Mouse (Mus musculus) R1 (cell line): ENCODE data around the gene 4933411K16Rik.
A peak's percentile ranks its signal among the peaks of the same experiment; 100 is the strongest.

Experiments used
- DNase-seq: peaks from one replicate; pipeline ENCODE4 v3.0.0-alpha.2; 2018; ENCODE audit warnings: low read depth, low spot score

The 4933411K16Rik gene

DNA sequence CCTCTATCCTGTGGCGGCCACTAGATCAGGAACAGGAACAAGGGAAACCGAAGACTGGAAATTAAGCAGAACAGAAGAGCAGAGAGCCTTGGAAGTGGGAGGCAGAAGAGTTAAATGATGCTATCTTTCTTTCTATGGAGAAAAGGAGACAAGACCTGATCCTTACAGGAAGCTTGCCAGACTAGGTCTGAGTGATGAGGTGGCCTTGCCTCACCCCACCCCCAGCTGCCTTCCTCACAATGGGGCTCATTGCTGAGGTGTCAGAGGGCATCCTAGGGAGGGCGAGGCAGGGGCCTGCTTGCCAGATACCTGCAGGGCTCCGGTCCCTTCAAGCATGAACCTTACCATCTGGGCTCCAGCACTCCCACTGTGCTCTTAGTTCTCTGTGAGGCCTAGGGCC lies at the start of gene 4933411K16Rik:
4933411K16Rik (plus strand) TSS at position 301 of the 400 bp plus-strand sequence.
- DNase-seq, result no peak

DNA sequence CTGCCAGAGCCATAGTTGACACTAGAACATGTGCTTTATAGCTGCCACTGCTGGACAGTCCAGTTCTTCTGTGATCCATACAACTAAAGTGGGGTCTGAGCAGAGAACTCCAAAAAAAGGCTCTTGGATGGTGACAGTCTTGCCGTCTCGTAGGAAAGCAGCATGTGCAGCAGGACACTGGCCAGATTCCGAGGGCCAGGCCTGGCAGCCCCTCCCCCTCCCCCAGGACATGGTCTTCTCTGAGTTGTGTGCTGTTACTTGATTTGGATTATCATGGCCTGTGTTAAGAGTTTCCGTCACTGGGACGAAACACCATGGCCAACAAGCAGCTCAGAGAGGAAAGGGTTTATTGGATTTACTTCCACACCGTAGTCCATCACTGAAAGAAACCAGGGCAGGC lies 47.8 kb upstream of the 4933411K16Rik start:
- no peak for DNase-seq

DNA sequence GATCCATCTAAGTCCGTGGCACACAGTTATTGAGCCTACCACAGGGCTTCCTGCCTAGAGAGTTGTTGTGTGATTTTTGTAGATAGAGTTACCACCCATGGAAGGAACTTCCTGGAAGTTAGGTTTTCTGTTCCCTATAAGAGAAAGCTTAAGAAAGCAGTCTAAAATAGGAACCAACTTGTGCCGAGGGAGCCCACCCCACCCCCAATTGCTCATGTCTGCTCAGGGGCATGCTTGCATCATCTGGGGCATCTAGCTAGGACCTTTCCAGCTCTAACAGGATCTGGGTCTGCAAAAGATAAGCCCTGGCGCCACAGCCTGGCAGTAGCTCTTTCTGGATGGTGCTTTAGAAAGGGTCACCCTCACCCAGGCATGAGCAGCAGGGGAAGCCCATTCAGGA lies 46.4 kb upstream of the 4933411K16Rik start:
- DNase-seq, result no peak

DNA sequence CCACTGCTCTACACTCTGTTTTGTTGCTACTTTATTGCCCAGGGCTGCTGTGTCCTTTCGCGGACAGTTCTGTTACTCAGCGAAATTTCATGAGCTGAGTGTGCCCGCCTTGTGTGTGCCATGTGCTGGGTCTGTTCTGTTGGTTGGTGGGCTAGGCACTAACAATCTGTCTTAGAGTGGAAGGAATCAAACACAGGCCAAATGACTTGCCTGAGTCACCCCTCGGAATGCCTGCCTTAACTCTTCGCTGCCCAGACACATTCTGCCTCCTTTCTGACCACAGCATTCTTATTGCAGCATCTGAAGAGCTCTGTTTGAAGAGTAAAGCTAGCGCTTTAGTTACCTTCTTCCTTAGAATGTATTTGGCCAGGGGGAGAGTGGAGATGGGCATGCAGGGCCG lies 45.5 kb upstream of the 4933411K16Rik start:
- no peak for DNase-seq

DNA sequence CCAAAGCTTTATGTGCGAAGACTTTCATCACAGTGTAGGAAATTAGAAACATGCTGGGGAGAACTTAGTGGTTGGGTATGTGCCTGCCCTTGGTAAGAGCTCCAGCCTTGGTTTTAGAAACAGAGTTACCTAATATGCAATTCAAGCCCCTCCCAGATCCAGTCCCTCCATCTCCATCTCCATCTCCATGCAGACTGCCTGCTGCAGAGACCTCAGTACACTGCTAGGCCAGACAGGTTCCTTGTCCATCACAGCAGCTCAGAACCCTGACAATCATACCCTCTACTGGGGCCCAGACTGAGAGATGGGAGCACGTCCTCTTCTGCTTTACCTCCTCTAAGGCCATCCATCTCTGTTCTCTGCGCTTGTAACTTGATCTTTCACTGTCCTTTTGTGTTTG lies 43.5 kb upstream of the 4933411K16Rik start:
- no peak for DNase-seq

DNA sequence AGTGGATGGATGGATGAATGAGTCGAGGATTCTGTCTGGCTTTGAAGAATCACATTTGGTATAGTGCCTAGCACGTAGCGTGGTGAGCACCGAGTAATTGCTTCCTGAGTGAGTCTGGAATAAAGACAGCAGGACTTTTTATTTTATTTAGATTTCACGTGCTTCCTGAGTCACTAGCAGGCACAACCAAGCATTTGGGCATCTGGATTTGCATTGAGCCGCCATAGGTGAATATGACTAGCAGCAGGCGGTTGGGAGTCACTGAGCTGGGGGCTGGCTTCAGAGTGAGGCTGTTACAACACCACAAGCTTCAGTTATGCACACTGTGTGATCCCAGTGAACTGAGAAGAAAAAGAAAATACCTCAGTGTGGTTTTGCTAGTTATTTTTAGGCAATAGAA lies 43.0 kb upstream of the 4933411K16Rik start:
- DNase-seq, result no peak

DNA sequence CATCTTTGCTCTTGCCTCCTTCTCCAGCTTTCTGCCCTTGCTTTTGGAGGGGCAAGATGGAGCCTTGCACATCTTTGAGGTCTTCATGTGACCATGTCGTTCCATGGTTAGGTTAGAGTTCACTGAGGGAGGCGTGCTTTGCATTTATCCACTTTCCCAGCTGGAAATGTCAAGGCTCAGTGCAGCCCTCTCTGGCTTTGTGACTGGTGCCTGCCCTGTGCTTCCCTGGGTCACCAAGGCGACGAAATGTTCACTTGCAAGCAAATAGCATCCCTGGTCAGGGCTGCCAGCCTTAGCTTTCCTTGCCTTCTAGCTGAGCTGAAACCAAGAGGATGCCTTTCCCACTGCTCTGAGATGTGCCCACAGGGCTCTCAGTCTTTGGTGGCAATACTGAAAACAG lies 41.6 kb upstream of the 4933411K16Rik start:
- DNase-seq, result no peak

DNA sequence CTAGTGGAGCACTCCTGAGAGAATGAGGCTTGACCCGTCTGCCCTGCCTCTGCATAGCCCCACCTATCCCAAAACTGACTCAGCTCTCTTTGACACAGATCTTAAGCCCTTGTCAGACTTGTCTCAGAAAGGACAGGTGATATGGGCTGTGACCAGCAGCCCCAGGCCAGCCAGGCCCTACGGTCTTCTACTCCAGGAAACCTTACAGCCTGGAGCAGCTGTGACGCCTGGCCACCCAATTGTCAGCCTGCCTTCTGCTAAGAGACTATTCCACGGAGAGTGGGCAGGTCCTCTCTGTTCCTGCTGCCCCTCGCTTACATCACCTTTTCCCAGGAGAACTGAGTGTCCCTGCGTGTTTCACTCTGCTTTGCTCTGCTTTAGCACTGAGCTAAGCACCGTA lies 40.9 kb upstream of the 4933411K16Rik start:
- DNase-seq, result no peak

DNA sequence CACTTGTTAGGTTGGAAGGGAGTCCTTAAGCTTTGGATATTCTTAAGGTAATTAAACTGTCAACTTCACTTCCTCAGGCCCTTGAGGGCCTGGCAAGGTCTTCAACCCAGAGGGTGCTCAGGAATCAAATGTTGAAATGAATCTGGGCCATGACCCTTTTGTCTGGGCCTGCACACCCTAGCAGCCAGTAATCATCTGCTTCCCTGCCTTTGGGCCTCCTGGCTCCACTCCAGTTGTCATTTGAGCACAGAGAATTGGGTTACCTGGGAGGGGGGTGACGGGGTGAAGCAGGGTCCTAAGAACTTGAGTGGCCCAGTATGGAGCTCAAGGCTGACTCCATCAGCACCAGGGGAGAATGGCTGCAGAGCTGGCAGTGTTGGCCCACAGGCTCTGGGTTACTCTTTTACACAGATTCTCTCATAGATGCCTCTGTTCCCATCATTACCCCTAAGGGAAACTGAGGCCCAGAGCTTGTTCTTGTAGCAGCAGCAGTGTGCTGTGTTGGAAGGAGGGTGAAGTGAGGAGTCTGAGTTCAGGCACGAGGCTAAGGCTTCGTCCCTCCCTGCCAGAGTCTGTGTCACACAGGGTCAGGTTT lies 37.7 kb upstream of the 4933411K16Rik start:
- DNase-seq, result no peak

DNA sequence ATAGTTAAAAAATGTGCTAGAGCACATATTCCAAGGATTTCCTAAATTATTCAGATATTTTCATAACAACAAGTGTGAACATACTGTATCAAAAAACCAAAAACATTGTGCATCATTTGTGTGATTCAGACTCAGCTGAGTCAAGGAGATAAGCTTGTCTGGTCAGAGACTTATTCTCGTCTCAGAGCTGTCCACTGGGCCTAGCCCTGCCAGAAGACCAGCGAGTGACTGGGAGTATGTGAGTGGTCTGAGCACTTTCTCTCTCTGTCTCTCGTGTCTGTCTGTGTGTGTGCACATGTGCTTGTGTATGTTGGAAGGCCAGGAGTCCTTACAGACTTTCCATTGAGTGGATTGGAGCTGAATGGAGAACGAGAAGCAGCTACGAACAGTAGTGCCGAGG lies 37.0 kb upstream of the 4933411K16Rik start:
- DNase-seq, result no peak

DNA sequence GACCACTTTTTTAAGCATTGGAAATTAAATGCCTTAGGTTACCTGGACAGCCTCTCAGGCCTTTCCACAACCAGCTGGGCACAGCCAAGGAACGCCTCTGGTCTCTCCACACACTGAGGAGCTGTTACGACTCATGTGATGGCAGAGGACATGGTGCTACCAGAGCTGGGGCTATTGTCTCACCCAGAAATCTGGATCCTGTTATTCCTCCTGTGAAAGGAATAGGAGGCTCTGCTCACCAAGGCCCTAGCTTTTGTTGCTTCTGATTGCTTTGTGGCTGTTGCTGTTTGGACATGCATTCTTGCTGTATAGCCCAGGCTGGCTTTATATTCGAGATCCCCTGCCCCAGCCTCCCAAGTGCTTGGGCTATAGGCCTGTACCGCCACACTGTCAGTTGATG lies 35.8 kb upstream of the 4933411K16Rik start:
- no peak for DNase-seq

DNA sequence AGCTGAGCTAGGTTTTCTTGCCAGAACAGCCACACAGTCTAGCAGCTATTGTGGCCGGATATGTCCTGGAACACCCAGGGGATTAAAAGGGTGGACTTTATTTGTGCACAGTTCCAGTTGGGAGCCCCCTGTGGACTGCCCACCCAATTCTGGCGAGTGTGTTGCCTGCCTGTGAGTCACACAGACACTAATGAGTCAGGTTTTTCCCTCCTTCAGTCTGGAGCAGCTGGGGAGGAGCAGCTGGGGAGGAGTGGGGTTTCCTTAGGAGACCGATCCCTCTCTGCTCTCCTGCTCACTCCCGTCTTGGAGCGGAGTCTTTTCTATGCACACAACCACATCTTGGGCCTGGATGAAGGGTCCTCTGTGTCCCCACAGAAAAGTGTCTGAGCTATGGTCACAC lies 35.2 kb upstream of the 4933411K16Rik start:
- no peak for DNase-seq

DNA sequence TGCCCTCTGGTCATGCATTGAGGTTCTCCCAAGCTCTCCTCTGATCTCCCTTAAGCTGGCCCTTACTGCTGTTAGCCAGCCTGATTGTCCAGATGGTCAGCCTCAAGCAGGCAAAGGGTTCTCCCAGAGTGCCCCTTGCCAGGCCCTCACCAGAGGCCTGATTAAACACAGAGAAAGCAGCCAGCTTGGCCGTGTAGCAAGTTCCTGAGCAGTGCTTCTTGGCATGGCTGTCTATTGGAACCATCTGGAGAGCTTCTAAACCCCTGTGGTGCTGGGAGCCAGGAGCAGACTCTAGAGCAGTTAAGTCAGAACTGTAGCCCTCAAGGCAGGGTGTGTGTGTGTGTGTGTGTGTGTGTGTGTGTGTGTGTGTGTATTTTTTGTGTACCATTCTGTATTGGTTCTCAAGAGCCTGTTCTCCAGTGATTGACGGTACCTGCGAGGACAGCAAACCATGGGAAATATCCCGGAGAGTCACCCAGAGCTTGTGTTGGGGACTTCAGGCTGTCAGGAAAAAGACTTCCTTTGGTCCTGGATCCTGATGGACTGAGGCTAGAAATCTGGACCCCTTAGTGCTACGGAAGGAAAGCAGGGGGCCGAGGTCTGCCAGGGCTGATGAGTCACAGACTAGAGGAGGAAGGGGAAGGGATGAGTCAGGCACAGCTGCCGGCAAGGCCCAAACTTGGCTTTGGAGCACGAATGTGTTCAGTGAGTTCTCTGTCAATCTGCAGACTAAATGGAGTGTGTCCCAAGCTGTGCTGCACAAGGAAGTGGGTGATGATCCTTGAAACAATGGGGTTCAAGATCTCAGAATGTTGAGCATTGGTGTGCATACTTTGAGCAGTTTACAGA lies 34.4 kb upstream of the 4933411K16Rik start:
- DNase-seq, result no peak

DNA sequence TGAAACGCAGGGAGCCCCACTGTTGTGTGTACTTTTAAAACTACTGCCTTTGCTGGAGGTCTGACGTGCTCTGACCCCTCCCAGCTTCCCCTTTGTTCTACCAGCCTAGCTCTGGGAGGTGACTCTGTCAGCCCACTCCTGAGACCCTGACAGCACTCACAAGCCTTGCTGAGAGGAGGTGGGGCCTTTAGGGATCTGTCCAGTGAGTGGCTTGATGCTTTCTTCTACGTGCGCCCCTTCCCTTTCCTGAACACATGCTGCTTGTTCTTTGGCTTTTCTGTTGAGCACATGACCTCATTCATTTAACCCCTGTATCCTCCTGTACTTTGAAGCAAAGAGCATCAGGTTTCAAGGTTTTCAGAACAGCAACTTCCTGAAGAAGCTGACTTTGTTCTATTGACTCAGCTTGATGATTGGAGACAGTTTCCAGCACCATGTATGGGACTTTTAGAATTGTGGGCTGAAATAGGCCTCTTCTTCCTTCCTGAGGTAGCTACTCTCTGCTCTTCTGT lies 33.0 kb upstream of the 4933411K16Rik start:
- DNase-seq, result peak; percentile 45

DNA sequence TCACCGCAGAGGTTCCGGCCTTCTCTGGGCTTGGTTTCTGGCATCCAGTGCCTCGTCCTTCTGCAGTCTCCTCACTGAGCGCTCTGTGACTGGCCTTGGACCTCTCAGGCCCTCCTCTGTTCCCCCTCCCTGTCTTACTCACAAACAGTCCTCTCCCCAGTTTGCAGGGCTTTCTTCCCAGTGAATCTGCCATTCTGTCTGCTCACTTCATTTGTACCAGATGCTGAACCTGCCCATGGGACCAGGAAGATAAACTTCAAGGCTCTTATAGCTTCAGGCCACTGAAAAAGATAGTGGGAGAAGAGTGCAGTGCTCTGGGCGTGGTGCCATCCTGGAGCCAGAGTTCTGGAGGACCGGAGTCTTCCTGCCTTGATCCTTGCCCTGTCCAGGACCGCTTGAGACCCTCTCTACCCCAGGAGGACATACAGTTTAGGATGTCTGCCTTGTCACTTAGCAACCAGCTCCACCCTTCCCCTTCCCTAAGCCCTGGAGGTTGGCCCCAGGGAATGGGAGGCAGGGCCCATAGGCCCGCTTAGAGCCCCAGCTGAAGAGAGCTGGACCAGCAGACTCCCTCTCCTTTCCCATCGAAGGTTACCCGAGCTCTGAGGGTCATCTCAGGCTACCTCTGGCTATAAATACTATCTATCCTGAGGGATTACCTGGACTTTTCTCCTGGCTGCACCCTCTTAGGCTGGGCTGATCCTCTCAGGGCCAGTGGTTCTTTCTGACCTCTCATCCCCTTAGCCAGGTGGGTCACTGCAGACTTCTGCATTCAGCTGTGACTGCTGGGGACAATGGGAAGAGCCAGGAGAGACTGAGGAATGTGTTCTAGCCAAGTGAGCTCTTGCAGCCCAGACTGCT lies 30.1 kb upstream of the 4933411K16Rik start:
- no peak for DNase-seq

DNA sequence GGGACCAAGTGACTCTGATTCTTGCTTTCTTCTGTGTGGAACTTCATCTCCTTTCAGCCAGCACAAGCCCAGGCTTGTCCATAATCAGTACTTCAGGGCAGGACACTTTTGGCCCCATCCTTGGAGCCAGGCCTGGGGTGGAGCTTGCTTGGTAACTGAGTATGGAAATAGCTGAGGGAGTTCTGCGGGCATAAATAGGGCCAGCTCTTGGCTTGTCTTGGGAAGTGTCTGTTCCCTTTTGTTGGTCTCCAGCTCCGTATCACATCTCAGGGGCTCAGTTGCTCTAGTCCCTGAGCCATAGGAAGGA lies 29.6 kb upstream of the 4933411K16Rik start:
- DNase-seq, result peak; percentile 54

DNA sequence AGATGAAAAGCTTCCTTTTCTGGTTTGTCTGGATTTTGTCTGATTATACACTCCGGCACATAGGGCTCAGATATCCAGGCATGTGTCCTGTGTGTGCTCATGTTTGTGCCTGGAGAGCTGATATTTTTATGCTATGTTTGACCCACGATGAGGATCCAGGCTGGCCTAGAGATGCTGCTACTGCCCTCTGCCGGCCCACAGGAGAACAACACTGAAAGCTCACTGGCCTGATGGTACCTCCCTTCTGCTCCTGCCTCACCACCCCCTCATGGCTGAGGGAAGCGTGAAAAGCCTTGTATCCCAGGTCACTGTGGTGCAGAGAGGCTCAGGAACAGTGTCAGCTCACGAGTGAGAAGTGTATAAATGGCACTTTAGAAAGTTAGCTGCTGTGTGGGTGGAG lies 25.9 kb upstream of the 4933411K16Rik start:
- peak; percentile 71 for DNase-seq

DNA sequence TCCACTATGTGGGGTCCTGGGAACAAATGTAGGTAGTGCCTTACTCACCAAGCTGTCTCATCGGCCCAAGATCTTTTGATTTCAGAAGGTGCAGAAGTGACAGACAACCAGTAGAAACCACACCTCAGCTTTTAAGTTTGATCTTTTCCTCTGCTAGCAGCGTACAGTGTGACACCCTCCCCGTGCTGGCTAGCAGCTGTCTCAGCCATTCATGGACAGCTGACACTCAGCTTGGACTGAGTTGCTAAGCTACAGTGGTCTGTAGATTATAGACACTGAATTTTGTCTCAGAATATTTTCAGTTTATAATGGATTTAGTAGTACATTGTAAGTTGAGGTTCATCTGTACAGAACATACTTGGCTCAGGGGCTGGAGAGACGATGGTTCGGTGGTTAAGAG lies 20.9 kb upstream of the 4933411K16Rik start:
- DNase-seq, result no peak

DNA sequence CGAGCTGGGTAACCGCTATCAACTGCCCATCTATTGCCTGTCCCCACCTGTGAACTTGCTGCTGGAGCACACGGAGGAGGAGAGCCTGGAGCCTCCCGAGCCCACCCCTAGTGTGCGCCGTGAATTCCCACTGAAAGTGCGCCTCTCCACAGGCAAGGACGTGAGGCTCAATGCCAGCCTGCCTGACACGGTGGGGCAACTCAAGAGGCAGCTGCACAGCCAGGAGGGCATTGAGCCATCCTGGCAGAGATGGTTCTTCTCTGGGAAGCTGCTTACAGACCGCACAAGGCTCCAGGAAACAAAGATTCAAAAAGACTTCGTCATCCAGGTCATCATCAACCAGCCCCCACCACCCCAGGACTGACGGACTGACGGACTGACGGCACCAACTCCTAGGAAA lies 18.4 kb upstream of the 4933411K16Rik start:
- DNase-seq, result no peak

DNA sequence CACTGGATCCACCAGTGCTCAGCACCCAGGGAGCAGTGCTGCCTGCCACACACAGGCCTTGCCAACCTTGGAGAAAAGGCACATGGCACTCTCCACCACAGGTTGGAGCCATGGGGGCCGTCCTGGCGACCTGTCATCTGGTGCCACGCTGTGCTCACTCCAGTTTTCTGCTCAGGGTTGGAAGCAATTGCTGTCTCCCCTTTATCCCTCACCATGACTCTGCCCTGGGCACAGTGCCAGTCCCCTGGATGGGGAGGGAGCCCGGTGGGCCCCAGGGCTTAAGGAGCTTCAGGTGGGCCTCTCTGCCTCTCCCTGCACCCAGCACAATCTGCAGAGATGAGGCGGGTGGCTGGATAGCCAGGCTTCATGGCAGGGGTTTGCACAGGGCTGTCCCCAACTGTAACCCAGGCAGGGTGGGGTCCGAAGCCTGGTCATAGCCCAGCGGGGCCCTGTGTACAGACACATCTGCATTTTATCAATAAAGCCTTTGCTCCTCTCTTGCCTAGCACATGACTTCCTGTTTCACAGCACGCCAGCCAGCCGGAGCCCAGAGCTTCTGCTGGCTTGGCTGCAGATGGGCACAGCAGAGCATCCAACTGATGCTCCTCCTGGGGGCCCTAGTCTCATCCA lies 17.8 kb upstream of the 4933411K16Rik start:
- no peak for DNase-seq

DNA sequence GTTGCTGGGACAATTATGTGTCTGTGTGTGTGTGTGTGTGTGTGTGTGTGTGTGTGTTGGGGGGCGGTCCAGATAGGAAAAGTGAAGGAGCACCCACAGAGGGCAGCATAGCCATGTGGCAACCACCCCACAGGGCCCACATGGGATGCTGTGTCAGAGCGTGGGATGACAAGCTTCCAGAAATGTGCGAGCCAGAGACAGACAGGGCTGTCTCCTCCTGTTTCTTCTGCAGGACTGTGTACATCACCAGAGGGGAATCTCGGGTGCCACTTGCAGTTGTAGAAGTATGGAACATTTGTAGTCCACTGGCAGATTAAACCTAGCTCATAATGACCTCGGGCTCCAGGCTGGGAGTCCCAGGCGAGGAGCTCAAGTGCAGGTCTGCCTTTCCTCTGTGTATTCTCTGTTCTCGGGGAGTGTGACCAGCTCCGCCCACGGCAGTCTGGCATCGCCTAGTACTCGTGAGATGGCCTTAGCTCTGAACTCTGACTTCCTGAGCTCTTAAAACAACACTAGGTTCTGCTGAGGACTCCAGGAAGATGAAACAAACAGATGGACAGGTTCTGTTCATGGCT lies 17.1 kb upstream of the 4933411K16Rik start:
- DNase-seq, result no peak
